Comparison of ENCODE assay signal across 11 mouse cellular contexts in the genomic region with DNA sequence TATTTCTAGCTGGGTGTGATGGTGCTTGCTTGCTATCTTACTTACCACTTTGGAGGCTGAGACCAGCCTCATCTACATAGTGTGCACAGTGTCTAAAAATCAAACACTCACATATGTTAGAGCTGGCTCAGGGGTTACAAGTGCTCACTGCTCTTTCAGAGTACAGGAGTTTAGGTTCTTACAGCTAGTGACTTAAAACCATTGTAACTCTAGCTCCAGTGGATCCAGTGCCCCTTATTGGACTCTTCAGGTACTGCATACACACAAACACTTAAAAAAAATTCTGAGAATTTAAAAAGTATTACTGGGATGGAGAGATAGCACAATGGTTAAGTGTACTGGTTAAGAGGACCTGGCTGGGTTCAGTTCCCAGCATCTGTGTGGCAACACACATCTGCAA. TPM values are rescaled to one million over a fixed set of nuclear protein-coding genes. Genes with fewer than 3 reads are reported as not detected.
DNase-seq lines count a peak whose midpoint lies in the region; TF ChIP-seq lines count a peak whose summit lies in the region.
"Had no signal": no experiment of that assay in that cellular context is flagged by ENCODE, and none has a peak within 500 bp of the region (broad histone marks: within the 10 kb centered on the region; RNA-seq: fewer than 3 reads in every experiment).

No protein-coding gene starts in this region.

- no peak overlapping the region for H3K27ac ChIP-seq in kidney, adult 2 months (ENCODE audit: insufficient read depth, low read depth, low read length)
- H3K27ac ChIP-seq: limb, embryonic 13.5 days; midbrain, embryonic 10.5 days had no signal

- no peak overlapping the region for H3K4me3 ChIP-seq in kidney, adult 2 months (ENCODE audit: insufficient read depth, low read depth, low read length)
- H3K4me3 ChIP-seq: limb, embryonic 13.5 days; midbrain, embryonic 10.5 days had no signal

- no peak for TF ChIP-seq POLR2A in kidney, adult 2 months (IDR thresholded peaks at IDR 0.05; ENCODE audit: low read depth, low read length)

- peaks cover 6% of the 10 kb centered on the region; the same call in 1 of the 2 replicates for H3K4me1 ChIP-seq in kidney, adult 2 months (ENCODE audit: control insufficient read depth, insufficient read depth, low read length)

- H3K36me3 ChIP-seq in kidney, adult 2 months (ENCODE audit: control insufficient read depth, insufficient read depth, low read length): no peaks in the 10 kb centered on the region
- H3K36me3 ChIP-seq: limb, embryonic 13.5 days; midbrain, embryonic 10.5 days had no signal

- DNase-seq in kidney, adult 2 months: peak; percentile 25
- DNase-seq in kidney, adult 11 months: no peak
- DNase-seq in retina, postnatal 1 day: peak; percentile 19
- DNase-seq in retina, embryonic 14.5 days (ENCODE audit: low spot score): no peak
- DNase-seq in brain, adult 2 months (ENCODE audit: low read depth, low spot score): peak; percentile 56
- DNase-seq in right cerebral cortex, postnatal 14 days: no peak
- no peak for DNase-seq in thymus, postnatal 10 days (ENCODE audit: low spot score in 2 of 2)
- DNase-seq: cerebellum, adult 11 months; heart, postnatal 4 days had no signal

- H3K27me3 ChIP-seq in kidney, adult 2 months (replicated peaks; ENCODE audit: control insufficient read depth, insufficient read depth, low read length): no peaks in the 10 kb centered on the region
- H3K27me3 ChIP-seq: limb, embryonic 13.5 days had no signal

- TF ChIP-seq CTCF in kidney, adult 2 months (conservative IDR thresholded peaks at IDR 0.05; ENCODE audit: insufficient read depth, insufficient read length, low read depth, low read length): no peak

RNA-seq across cellular contexts. Expression of a gene that starts 26.0 kb away (rescaled TPM):
- 4.3 and 5.1 TPM in 2 replicates for polyA plus RNA-seq in kidney, adult 2 months (2012; rRNA removed)

RNA-seq across cellular contexts. Expression of a gene that starts 26.1 kb away (rescaled TPM):
- 1,108 and 1,337 TPM in 2 replicates for polyA plus RNA-seq in kidney, adult 2 months (2012; rRNA removed)

Comparison
In these comparisons a context has a peak if more than half of its experiments do, and no peak if none do; other contexts are left out.
1. DNase-seq: peak in kidney, adult 2 months (single experiment), retina, postnatal 1 day (single experiment) and brain, adult 2 months (single experiment); none in kidney, adult 11 months (single experiment), retina, embryonic 14.5 days (single experiment), right cerebral cortex, postnatal 14 days (single experiment) and thymus, postnatal 10 days (0 of 2).